25 mouse cellular contexts compared by ENCODE assay signal in genomic region chr17:75876895-75877294, GRCm38 (mm10).
DNase-seq lines count a peak whose midpoint lies in the region; ATAC-seq and TF ChIP-seq lines count a peak whose summit lies in the region.
"Had no signal": no experiment of that assay in that cellular context is flagged by ENCODE, and none has a peak within 500 bp of the region (broad histone marks: within the 10 kb centered on the region; RNA-seq: fewer than 3 reads in every experiment).

No protein-coding gene starts in this region.

- no peaks in the 10 kb centered on the region for H3K79me2 ChIP-seq in liver, adult 2 months (ENCODE audit: control insufficient read depth, insufficient read depth, low read length)

- no peak for TF ChIP-seq POLR2A in liver, adult 2 months (IDR thresholded peaks at IDR 0.05; ENCODE audit: extremely low read depth, insufficient read depth, low read length)

- 21% methylated on average over 7 of the region's 7 CpGs for WGBS in liver, adult 2 months
- 68% methylated on average over 7 of the region's 7 CpGs for WGBS in liver, embryonic 11.5 days
- WGBS in liver, postnatal 0 days (ENCODE audit: insufficient replicate concordance), result 56% methylated on average over 7 of the region's 7 CpGs

- H3K4me2 ChIP-seq in liver, embryonic 11.5 days, result no peak overlapping the region
- no peak overlapping the region for H3K4me2 ChIP-seq in liver, postnatal 0 days (ENCODE audit: low read depth, low read length)
- H3K4me2 ChIP-seq: heart, embryonic 12.5 days; heart, embryonic 15.5 days; hindbrain, embryonic 13.5 days had no signal

- DNase-seq in liver, adult 2 months (ENCODE audit: extremely low read depth, low read depth, low spot score), result peak; percentile 89
- no peak for DNase-seq in liver, embryonic 11.5 days (ENCODE audit: low spot score)
- peak; percentile 7 for DNase-seq in retina, postnatal 1 day
- no peak for DNase-seq in retina, embryonic 14.5 days (ENCODE audit: low spot score)
- DNase-seq in liver, postnatal 0 days, result peak; percentile 16
- DNase-seq in heart, adult 8-10 months (ENCODE audit: low spot score), result no peak
- DNase-seq: adrenal gland, adult 2 months; adrenal gland, postnatal 14 days; cerebellum, adult 11-12 months; cerebellum, adult 8-10 months; cerebellum, postnatal 10 days; cerebellum, postnatal 36 days; forebrain, postnatal 0 days; gastrocnemius, adult 2 months; gastrocnemius, postnatal 14 days; heart, adult 11 months; heart, postnatal 10 days; heart, postnatal 36 days had no signal

- H3K4me3 ChIP-seq in liver, adult 2 months (ENCODE audit: insufficient read depth, low read depth, low read length), result no peak overlapping the region
- H3K4me3 ChIP-seq in liver, embryonic 11.5 days (ENCODE audit: low read depth, low read length), result no peak overlapping the region
- no peak overlapping the region for H3K4me3 ChIP-seq in liver, postnatal 0 days (ENCODE audit: low read depth, low read length)
- H3K4me3 ChIP-seq: gastrocnemius, adult 2 months; heart, embryonic 12.5 days; heart, embryonic 15.5 days; hindbrain, embryonic 10.5 days; hindbrain, embryonic 13.5 days had no signal

- H3K27me3 ChIP-seq in liver, adult 2 months (ENCODE audit: control insufficient read depth, insufficient read depth, low read length), result peaks cover 7% of the 10 kb centered on the region; the same call in 1 of the 2 replicates
- no peaks in the 10 kb centered on the region for H3K27me3 ChIP-seq in liver, embryonic 11.5 days (replicated peaks; ENCODE audit: control insufficient read depth, insufficient read depth, low read length)
- H3K27me3 ChIP-seq in liver, postnatal 0 days (ENCODE audit: insufficient read depth, low read length), result peaks cover 11% of the 10 kb centered on the region
- H3K27me3 ChIP-seq: heart, embryonic 12.5 days; heart, embryonic 15.5 days; hindbrain, embryonic 13.5 days had no signal

- no peak; the same call in 1 of the 2 replicates for ATAC-seq in liver, embryonic 11.5 days (replicated peaks; ENCODE audit: low FRiP score)
- ATAC-seq in liver, postnatal 0 days, result peak; percentile 89
- ATAC-seq: CD4-positive, CD25-positive, alpha-beta regulatory T cell, adult 4 months; forebrain, embryonic 14.5 days; forebrain, postnatal 0 days; hindbrain, embryonic 16.5 days had no signal

- H3K9me3 ChIP-seq in liver, embryonic 11.5 days (ENCODE audit: control insufficient read depth, low read length), result no peaks in the 10 kb centered on the region
- H3K9me3 ChIP-seq in liver, postnatal 0 days (ENCODE audit: low read length), result no peaks in the 10 kb centered on the region
- H3K9me3 ChIP-seq: heart, embryonic 12.5 days; heart, embryonic 15.5 days; hindbrain, embryonic 10.5 days; hindbrain, embryonic 13.5 days had no signal

- TF ChIP-seq EP300 in liver, postnatal 0 days (IDR thresholded peaks at IDR 0.05; ENCODE audit: low read depth), result no peak

- no peak overlapping the region for H3K27ac ChIP-seq in liver, adult 2 months (replicated peaks; ENCODE audit: insufficient read depth, low read depth, low read length)
- H3K27ac ChIP-seq in liver, embryonic 11.5 days (ENCODE audit: low read depth, low read length), result no peak overlapping the region
- no peak overlapping the region for H3K27ac ChIP-seq in liver, postnatal 0 days (ENCODE audit: low read depth)
- H3K27ac ChIP-seq: gastrocnemius, adult 2 months; heart, embryonic 15.5 days; hindbrain, embryonic 10.5 days; hindbrain, embryonic 13.5 days had no signal

- no peak overlapping the region for H3K9ac ChIP-seq in liver, adult 2 months (ENCODE audit: low read depth, low read length)
- H3K9ac ChIP-seq in liver, embryonic 11.5 days (ENCODE audit: low read depth, low read length), result no peak overlapping the region
- no peak overlapping the region for H3K9ac ChIP-seq in liver, postnatal 0 days (replicated peaks)
- H3K9ac ChIP-seq: forebrain, postnatal 0 days; heart, embryonic 12.5 days; heart, embryonic 15.5 days; hindbrain, embryonic 13.5 days had no signal

- peaks cover 1% of the 10 kb centered on the region; the same call in 1 of the 2 replicates for H3K4me1 ChIP-seq in liver, adult 2 months (ENCODE audit: control insufficient read depth, insufficient read depth, low read length)
- no peaks in the 10 kb centered on the region for H3K4me1 ChIP-seq in liver, embryonic 11.5 days (replicated peaks; ENCODE audit: control insufficient read depth, insufficient read depth, low read length)
- H3K4me1 ChIP-seq in liver, postnatal 0 days (ENCODE audit: insufficient read depth), result no peaks in the 10 kb centered on the region
- H3K4me1 ChIP-seq: heart, embryonic 12.5 days; heart, embryonic 15.5 days; hindbrain, embryonic 10.5 days; hindbrain, embryonic 13.5 days had no signal

- no peak for TF ChIP-seq CTCF in liver, adult 2 months (IDR thresholded peaks at IDR 0.05; ENCODE audit: low read depth, low read length)
- TF ChIP-seq CTCF in liver, postnatal 0 days (IDR thresholded peaks at IDR 0.05; ENCODE audit: low read depth), result no peak

- no peaks in the 10 kb centered on the region for H3K36me3 ChIP-seq in liver, adult 2 months (ENCODE audit: control insufficient read depth, insufficient read depth, low read length)
- no peaks in the 10 kb centered on the region for H3K36me3 ChIP-seq in liver, embryonic 11.5 days (ENCODE audit: control insufficient read depth, insufficient read depth, low read length)
- no peaks in the 10 kb centered on the region for H3K36me3 ChIP-seq in liver, postnatal 0 days (replicated peaks; ENCODE audit: insufficient read depth, low read length)
- H3K36me3 ChIP-seq: heart, embryonic 12.5 days; heart, embryonic 15.5 days; hindbrain, embryonic 10.5 days; hindbrain, embryonic 13.5 days had no signal

Comparison
In these comparisons a context has a peak if more than half of its experiments do, and no peak if none do; other contexts are left out.
1. DNase-seq: peak in liver, adult 2 months (single experiment), retina, postnatal 1 day (single experiment) and liver, postnatal 0 days (single experiment); none in liver, embryonic 11.5 days (single experiment), retina, embryonic 14.5 days (single experiment) and heart, adult 8-10 months (single experiment).